Mouse (Mus musculus): ENCODE data around the gene Tnfaip2. TPM values are rescaled to one million over a fixed set of nuclear protein-coding genes. Genes with fewer than 3 reads are reported as not detected.

Tnfaip2 gene
- total RNA-seq, 1 experiment from 2014 or later: 441 TPM

- ATAC-seq (ENCODE audit: extremely low read depth, insufficient number of reproducible peaks, low FRiP score, poor library complexity, severe bottlenecking): no peak
Measured at GRCm38 (mm10) chr12:111443011-111443870, 972 bp downstream of the Tnfaip2 start.

- no peak for ATAC-seq (ENCODE audit: extremely low read depth, insufficient number of reproducible peaks, low FRiP score, poor library complexity, severe bottlenecking)
Measured at GRCm38 (mm10) chr12:111443921-111444831, 1.9 kb downstream of the Tnfaip2 start.

GRCm38 (mm10) chr12:111445161-111445889, 3.1 kb downstream of the Tnfaip2 start:
- no peak for ATAC-seq (ENCODE audit: extremely low read depth, insufficient number of reproducible peaks, low FRiP score, poor library complexity, severe bottlenecking)

GRCm38 (mm10) chr12:111445890-111446613, 3.8 kb downstream of the Tnfaip2 start:
- ATAC-seq (ENCODE audit: extremely low read depth, insufficient number of reproducible peaks, low FRiP score, poor library complexity, severe bottlenecking): no peak

GRCm38 (mm10) chr12:111446745-111447144, 4.5 kb downstream of the Tnfaip2 start:
- ATAC-seq (ENCODE audit: extremely low read depth, insufficient number of reproducible peaks, low FRiP score, poor library complexity, severe bottlenecking): no peak

- no peak for ATAC-seq (ENCODE audit: extremely low read depth, insufficient number of reproducible peaks, low FRiP score, poor library complexity, severe bottlenecking)
Measured at GRCm38 (mm10) chr12:111447350-111447749, 5.1 kb downstream of the Tnfaip2 start.

GRCm38 (mm10) chr12:111447898-111448760, 5.9 kb downstream of the Tnfaip2 start:
- ATAC-seq (ENCODE audit: extremely low read depth, insufficient number of reproducible peaks, low FRiP score, poor library complexity, severe bottlenecking): no peak

GRCm38 (mm10) chr12:111448931-111449705, 6.8 kb downstream of the Tnfaip2 start:
- ATAC-seq (ENCODE audit: extremely low read depth, insufficient number of reproducible peaks, low FRiP score, poor library complexity, severe bottlenecking): no peak

- no peak for ATAC-seq (ENCODE audit: extremely low read depth, insufficient number of reproducible peaks, low FRiP score, poor library complexity, severe bottlenecking)
Measured at GRCm38 (mm10) chr12:111450359-111450758, 8.1 kb downstream of the Tnfaip2 start.

- no peak for ATAC-seq (ENCODE audit: extremely low read depth, insufficient number of reproducible peaks, low FRiP score, poor library complexity, severe bottlenecking)
Measured at GRCm38 (mm10) chr12:111451561-111451960, 9.3 kb downstream of the Tnfaip2 start.

GRCm38 (mm10) chr12:111454021-111454420, 11.8 kb downstream of the Tnfaip2 start:
- no peak for ATAC-seq (ENCODE audit: extremely low read depth, insufficient number of reproducible peaks, low FRiP score, poor library complexity, severe bottlenecking)

- no peak for ATAC-seq (ENCODE audit: extremely low read depth, insufficient number of reproducible peaks, low FRiP score, poor library complexity, severe bottlenecking)
Measured at GRCm38 (mm10) chr12:111454543-111455280, 12.4 kb downstream of the Tnfaip2 start.

GRCm38 (mm10) chr12:111455311-111455846, 13.1 kb downstream of the Tnfaip2 start:
- no peak for ATAC-seq (ENCODE audit: extremely low read depth, insufficient number of reproducible peaks, low FRiP score, poor library complexity, severe bottlenecking)

- ATAC-seq (ENCODE audit: extremely low read depth, insufficient number of reproducible peaks, low FRiP score, poor library complexity, severe bottlenecking): no peak
Measured at GRCm38 (mm10) chr12:111455860-111456259, 13.6 kb downstream of the Tnfaip2 start.

- ATAC-seq (ENCODE audit: extremely low read depth, insufficient number of reproducible peaks, low FRiP score, poor library complexity, severe bottlenecking): no peak
Measured at GRCm38 (mm10) chr12:111457742-111458141, 15.5 kb downstream of the Tnfaip2 start.

- no peak for ATAC-seq (ENCODE audit: extremely low read depth, insufficient number of reproducible peaks, low FRiP score, poor library complexity, severe bottlenecking)
Measured at GRCm38 (mm10) chr12:111463570-111463969, 21.3 kb downstream of the Tnfaip2 start.
